Mouse (Mus musculus): ENCODE measurements around the gene Tmbim1. TPM values are rescaled to one million over a fixed set of nuclear protein-coding genes. Genes with fewer than 3 reads are reported as not detected.

Gene Tmbim1
- total RNA-seq, 1 experiment = 38.0 TPM

GRCm38 (mm10) chr1:74285212-74286010 lies 20.0 kb downstream of the Tmbim1 start:
- in situ Hi-C loops (cut with MboI; ENCODE audit: low sequenced_read_pairs in 2 of 2, unreplicated experiment in 2 of 2) = no loop called here
- H3K36me3 ChIP-seq (ENCODE audit: control insufficient read depth, insufficient read depth, low read length, poor library complexity, severe bottlenecking) = peaks cover 49% of the 10 kb centered on the region
- no peak for DNase-seq (ENCODE audit: low read depth, low spot score)
- peak overlapping the region; percentile 76 for H3K9ac ChIP-seq (ENCODE audit: insufficient read depth, low read depth, low read length, poor library complexity, severe bottlenecking)
- H3K27ac ChIP-seq (ENCODE audit: insufficient read depth, low read depth, low read length, poor library complexity, severe bottlenecking) = no peak overlapping the region
- 0 out of 4 replicates have a peak, but pooled peaks cover 0 to 2% of the 10 kb centered on the region in 2 experiments for H3K4me1 ChIP-seq (ENCODE audit: control insufficient read depth in 2 of 2, insufficient read depth in 2 of 2, low read length in 2 of 2, poor library complexity in 1 of 2)
- no peaks in the 10 kb centered on the region for H3K9me3 ChIP-seq (ENCODE audit: control insufficient read depth, insufficient read depth, low read depth, low read length)
- peak overlapping the region; percentile 79 to 89 for H3K4me3 ChIP-seq (ENCODE audit: insufficient read depth in 1 of 2, low read depth in 1 of 2, low read length in 2 of 2, poor library complexity in 1 of 2, severe bottlenecking in 1 of 2)
- TF ChIP-seq MAFK (IDR thresholded peaks at IDR 0.05; ENCODE audit: insufficient read depth, low read depth, low read length) (no peak), HCFC1 (IDR thresholded peaks at IDR 0.05; ENCODE audit: borderline replicate concordance, insufficient read depth, low read length) (no peak), ZC3H11A (IDR thresholded peaks at IDR 0.05; ENCODE audit: borderline replicate concordance, low read depth, low read length) (no peak), CHD2 (IDR thresholded peaks at IDR 0.05; ENCODE audit: low read depth, low read length) (no peak), ZNF384 (IDR thresholded peaks at IDR 0.05; ENCODE audit: low read depth, low read length) (no peak)

GRCm38 (mm10) chr1:74284543-74285160 lies 20.8 kb downstream of the Tmbim1 start, which contains the start of the genes Aamp and Pnkd:
Gene Aamp (minus strand): TSS chr1:74284738.
Gene Pnkd (plus strand): TSS chr1:74284930.
- Histone ChIP-seq H3K36me3 (ENCODE audit: control insufficient read depth, insufficient read depth, low read length, poor library complexity, severe bottlenecking) (peaks cover 48% of the 10 kb centered on the region), H3K4me1 (ENCODE audit: control insufficient read depth in 2 of 2, insufficient read depth in 2 of 2, low read length in 2 of 2, poor library complexity in 1 of 2) (0 out of 4 replicates have a peak, but pooled peaks cover 0 to 2% of the 10 kb centered on the region in 2 experiments), H3K27ac (ENCODE audit: insufficient read depth, low read depth, low read length, poor library complexity, severe bottlenecking) (peak within 1 kb of the TSS; percentile 70)

DNA sequence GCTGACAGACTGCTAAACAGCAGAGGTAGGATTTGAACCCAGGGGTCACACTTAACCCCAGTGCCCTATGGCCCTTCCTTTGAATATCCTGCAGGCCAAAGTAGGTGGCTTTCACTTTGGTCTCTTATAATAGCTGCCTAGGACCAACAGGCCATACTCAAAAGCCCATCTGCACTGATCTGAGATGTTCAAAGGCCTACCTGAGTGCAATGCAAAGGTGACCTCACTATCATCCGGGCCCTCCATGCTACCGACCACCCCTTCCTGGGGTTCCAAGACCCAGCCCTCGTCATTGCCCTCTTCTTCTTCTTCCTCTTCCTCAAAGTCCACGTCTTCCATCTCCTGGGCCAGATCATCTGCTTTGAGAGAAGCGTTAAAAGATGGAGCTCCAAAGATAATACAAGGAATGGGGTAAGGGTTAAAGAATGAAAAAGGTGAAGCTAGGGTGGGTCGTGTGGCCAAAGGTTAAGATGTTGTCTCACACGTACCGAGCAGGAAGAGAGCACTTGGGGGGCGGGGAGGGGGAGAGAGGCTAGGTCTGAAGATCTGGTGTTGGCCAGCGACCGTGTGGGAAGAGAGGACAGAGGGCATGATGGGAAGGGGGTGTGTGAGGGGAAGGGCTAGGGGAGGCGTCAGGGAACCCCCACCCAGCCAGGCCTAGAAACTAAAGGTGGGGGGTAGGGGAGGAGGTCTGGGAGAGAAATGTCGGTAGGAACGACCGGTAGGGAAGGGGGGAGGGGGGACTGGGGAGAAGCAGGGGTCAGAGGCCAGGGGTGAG lies 21.5 kb downstream of the Tmbim1 start:
- peak overlapping the region; percentile 70 for H3K27ac ChIP-seq (ENCODE audit: insufficient read depth, low read depth, low read length, poor library complexity, severe bottlenecking)
- DNase-seq (ENCODE audit: low read depth, low spot score) = no peak
- peaks cover 44% of the 10 kb centered on the region for H3K36me3 ChIP-seq (ENCODE audit: control insufficient read depth, insufficient read depth, low read length, poor library complexity, severe bottlenecking)
- peak overlapping the region; percentile 89 for H3K9ac ChIP-seq (ENCODE audit: insufficient read depth, low read depth, low read length, poor library complexity, severe bottlenecking)
- in situ Hi-C loops (cut with MboI; ENCODE audit: low sequenced_read_pairs in 2 of 2, unreplicated experiment in 2 of 2) = no loop called here
- no peak for TF ChIP-seq ZNF384 (IDR thresholded peaks at IDR 0.05; ENCODE audit: low read depth, low read length)
- TF ChIP-seq HCFC1 (IDR thresholded peaks at IDR 0.05; ENCODE audit: borderline replicate concordance, insufficient read depth, low read length) = no peak
- TF ChIP-seq MAFK (IDR thresholded peaks at IDR 0.05; ENCODE audit: insufficient read depth, low read depth, low read length) = no peak
- TF ChIP-seq CHD2 (IDR thresholded peaks at IDR 0.05; ENCODE audit: low read depth, low read length) = no peak
- TF ChIP-seq ZC3H11A (IDR thresholded peaks at IDR 0.05; ENCODE audit: borderline replicate concordance, low read depth, low read length) = no peak
- H3K9me3 ChIP-seq (ENCODE audit: control insufficient read depth, insufficient read depth, low read depth, low read length) = no peaks in the 10 kb centered on the region
- peak overlapping the region; percentile 95 to 97 for H3K4me3 ChIP-seq (ENCODE audit: insufficient read depth in 1 of 2, low read depth in 1 of 2, low read length in 2 of 2, poor library complexity in 1 of 2, severe bottlenecking in 1 of 2)
- H3K4me1 ChIP-seq (ENCODE audit: control insufficient read depth in 2 of 2, insufficient read depth in 2 of 2, low read length in 2 of 2, poor library complexity in 1 of 2) = peaks cover 0 to 5% of the 10 kb centered on the region in 2 experiments; a peak in 1 of 4 replicates

More at GRCm38 (mm10) chr1:74284543-74285160, 20.8 kb downstream of the Tmbim1 start, which contains the start of the genes Aamp and Pnkd:
- Histone ChIP-seq H3K4me3 (ENCODE audit: insufficient read depth in 1 of 2, low read depth in 1 of 2, low read length in 2 of 2, poor library complexity in 1 of 2, severe bottlenecking in 1 of 2) (peak within 1 kb of the TSS; percentile 95 to 97), H3K9me3 (ENCODE audit: control insufficient read depth, insufficient read depth, low read depth, low read length) (no peaks in the 10 kb centered on the region), H3K9ac (ENCODE audit: insufficient read depth, low read depth, low read length, poor library complexity, severe bottlenecking) (peak within 1 kb of the TSS; percentile 89)
- in situ Hi-C loops (cut with MboI; ENCODE audit: low sequenced_read_pairs in 2 of 2, unreplicated experiment in 2 of 2) = no loop called here
- peak; percentile 100 for DNase-seq (ENCODE audit: low read depth, low spot score)
- TF ChIP-seq ZNF384 (IDR thresholded peaks at IDR 0.05; ENCODE audit: low read depth, low read length) (no peak), HCFC1 (IDR thresholded peaks at IDR 0.05; ENCODE audit: borderline replicate concordance, insufficient read depth, low read length) (peak; percentile 99), ZC3H11A (IDR thresholded peaks at IDR 0.05; ENCODE audit: borderline replicate concordance, low read depth, low read length) (no peak), MAFK (IDR thresholded peaks at IDR 0.05; ENCODE audit: insufficient read depth, low read depth, low read length) (no peak), CHD2 (IDR thresholded peaks at IDR 0.05; ENCODE audit: low read depth, low read length) (peak; percentile 60; the same call in 1 of the 2 replicates)

All from ES-E14 (cell line).